Mouse (Mus musculus) heart, adult 18-20 months (tissue): ENCODE results near the gene Ndufaf5. TPM values are rescaled to one million over a fixed set of nuclear protein-coding genes. Genes with fewer than 3 reads are reported as not detected.
"Not testable (repeated sequence)": the region's sequence is repeated elsewhere in the genome, so short reads cannot be mapped to it uniquely, and the experiment has no call there.

Experiments used
- DNase-seq, 2 experiments: peaks; one replicate each; pipeline ENCODE4 v3.0.0; 2021 to 2022; ENCODE audit warnings: mixed read lengths in 1 of 2
- long read RNA-seq, 2 experiments: library from polyadenylated mRNA; stranded (forward); transcript quantifications; one replicate each; pipeline ENCODE4 v2.0.0; 2021
- total RNA-seq, 2 experiments: library from RNA; stranded (reverse); gene quantifications; 2 replicates each; pipeline ENCODE4 v1.2.3; 2021

The Ndufaf5 gene
- 10 to 100 TPM; 34.0 to 36.9 TPM for total RNA-seq
- long read RNA-seq, experiment 1, transcript Ndufaf5-201 (11 exons, 1,166 nt) = major isoform, 18 of 31 reads
- long read RNA-seq, experiment 1, partial matches to known transcripts = 3 of 31 reads
- long read RNA-seq, experiment 1, other reads (novel, unspliced or antisense) = 10 of 31 reads
- long read RNA-seq, experiment 2, transcript Ndufaf5-201 (11 exons, 1,166 nt) = major isoform, 12 of 17 reads
- long read RNA-seq, experiment 2, partial matches to known transcripts = 2 of 17 reads
- long read RNA-seq, experiment 2, other reads (novel, unspliced or antisense) = 3 of 17 reads

- DNase-seq = peak; percentile 97 to 100
Observed at GRCm38 (mm10) chr2:140170127-140170802, at the start of gene Ndufaf5, which contains the start of gene Esf1. TSS of gene Ndufaf5 (plus strand) at chr2:140170649. TSS of gene Esf1 (minus strand) at chr2:140170564.

- DNase-seq = no peak
Observed at GRCm38 (mm10) chr2:140125516-140125915, 44.9 kb upstream of the Ndufaf5 start.

DNA sequence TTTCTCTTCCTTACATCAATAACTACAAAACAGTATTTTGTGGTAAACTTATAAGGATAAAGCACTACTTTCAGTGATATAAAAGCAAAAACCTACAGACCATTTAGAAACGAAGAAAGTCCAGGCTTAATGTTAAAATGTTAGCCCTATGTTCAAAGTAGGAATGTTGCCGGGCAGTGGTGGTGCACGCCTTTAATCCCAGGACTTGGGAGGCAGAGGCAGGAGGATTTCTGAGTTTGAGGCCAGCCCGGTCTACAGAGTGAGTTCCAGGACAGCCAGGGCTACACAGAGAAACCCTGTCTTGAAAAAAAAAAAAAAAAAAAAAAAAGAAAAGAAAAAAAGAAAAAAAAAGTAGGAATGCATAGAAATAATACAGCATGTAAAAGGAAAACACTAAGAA lies 18.7 kb upstream of the Ndufaf5 start, which contains the start of gene Gm17374:
Gene Gm17374 (plus strand): TSS at position 301 of the 400 bp plus-strand sequence.
- DNase-seq = not testable (repeated sequence)

GRCm38 (mm10) chr2:140159186-140159730 lies 11.2 kb upstream of the Ndufaf5 start:
- DNase-seq = peak in 1 of 2 experiments; percentile 34

- DNase-seq = no peak
Observed at GRCm38 (mm10) chr2:140163351-140163854, 7.0 kb upstream of the Ndufaf5 start.

DNA sequence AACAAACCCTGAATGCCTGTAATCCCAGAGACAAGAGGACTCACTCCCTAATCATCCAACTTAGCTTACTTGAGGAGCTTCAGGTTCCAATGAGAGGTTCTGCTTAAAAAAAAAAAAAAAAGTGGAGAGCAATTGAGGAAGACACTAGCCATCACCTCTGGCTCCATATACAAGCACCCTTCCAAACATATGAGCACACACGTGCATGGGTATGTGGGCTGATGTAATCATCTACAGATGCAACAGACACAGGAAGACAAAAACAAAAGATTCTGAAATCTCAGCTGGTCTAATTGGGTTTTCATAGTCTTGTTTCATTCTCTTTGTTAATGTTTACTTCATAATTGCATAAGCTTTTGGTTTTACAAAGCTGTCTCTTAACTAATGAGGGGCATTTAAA lies 1.4 kb upstream of the Ndufaf5 start:
- no peak for DNase-seq

DNA sequence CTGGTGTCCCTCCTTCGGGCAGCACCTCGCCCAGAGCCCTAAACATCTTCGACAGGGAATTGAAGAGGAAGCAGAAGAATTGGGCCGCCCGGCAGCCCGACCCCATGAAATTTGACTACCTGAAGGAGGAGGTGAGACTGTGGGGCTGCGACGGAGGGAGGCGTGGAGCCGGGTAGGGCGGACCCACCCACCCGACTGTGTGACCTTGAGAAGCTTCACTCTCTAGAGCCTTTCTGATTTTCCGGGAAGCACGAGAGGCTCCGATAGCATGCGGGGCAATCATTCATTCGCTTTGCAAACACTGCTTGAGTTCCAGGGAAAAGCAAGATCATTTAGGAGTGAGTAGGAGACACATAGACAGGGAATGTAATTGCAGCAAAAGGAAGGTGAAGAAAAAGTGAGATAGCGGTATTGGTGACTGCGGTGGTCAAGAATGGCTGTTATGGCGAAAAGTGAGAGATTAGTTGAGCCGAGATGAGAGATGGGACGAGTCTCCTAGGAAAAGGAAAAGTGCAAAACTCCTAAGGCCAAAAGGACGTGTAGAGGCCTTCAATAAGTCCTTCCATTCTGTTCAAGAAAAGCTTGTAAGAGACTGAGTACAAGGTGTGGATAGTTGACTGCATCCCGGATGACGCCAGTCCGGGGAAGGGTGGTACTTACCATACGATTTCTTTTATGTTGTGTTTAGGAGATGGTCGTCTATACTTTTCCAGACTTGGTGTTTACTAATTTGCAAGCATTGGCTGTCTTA lies 529 bp downstream of the Ndufaf5 start:
- no peak for DNase-seq

- DNase-seq = not testable (repeated sequence)
Observed at GRCm38 (mm10) chr2:140185685-140186210, 15.3 kb downstream of the Ndufaf5 start.

GRCm38 (mm10) chr2:140200713-140201112 lies 30.3 kb downstream of the Ndufaf5 start:
- DNase-seq = no peak

DNA sequence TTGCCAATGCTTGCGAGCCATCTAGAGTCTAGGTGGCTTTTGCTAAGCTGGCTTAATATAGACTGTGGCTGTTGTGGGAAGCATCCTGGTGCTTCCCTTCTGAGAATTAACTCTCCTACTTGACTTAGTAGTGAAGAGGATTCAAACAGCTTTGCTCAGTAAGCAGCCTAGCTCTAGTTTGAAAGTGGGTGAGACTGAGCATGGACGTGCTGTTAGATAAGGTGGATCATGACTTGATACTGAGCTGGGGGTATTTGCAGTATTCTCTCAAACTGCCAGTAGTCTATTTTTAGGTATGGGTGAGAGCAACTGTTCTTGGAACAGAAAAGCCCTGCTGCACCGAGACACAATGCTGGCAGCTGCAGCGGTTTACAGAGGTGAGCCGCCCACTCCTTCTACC lies 32.1 kb downstream of the Ndufaf5 start:
- peak; percentile 22 to 28 for DNase-seq

DNA sequence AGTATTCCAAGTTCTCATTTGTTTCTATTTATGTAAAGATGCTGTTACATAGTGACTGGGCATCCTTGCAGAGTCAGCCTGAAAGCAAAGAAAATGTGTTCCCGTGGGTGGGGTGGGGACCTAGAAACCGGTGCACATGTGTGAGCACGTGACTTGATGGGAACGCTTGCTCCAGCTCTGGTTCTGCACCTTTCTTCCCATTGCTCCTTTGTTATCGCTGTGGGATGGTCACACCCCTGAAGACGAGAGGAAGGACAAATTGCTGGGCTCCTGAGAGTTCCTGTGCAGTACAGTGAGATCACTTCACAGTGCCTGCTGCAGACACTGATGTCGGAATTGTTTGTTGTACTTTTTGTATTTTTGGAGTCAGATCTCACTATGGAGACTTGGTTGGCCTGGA lies 33.3 kb downstream of the Ndufaf5 start:
- DNase-seq = no peak

- no peak for DNase-seq
Observed at GRCm38 (mm10) chr2:140214519-140215027, 44.1 kb downstream of the Ndufaf5 start.

GRCm38 (mm10) chr2:140215415-140215814 lies 45.0 kb downstream of the Ndufaf5 start:
- no peak for DNase-seq

- no peak for DNase-seq
Observed at GRCm38 (mm10) chr2:140215965-140216364, 45.5 kb downstream of the Ndufaf5 start.

GRCm38 (mm10) chr2:140220325-140220724 lies 49.9 kb downstream of the Ndufaf5 start:
- DNase-seq = no peak

DNA sequence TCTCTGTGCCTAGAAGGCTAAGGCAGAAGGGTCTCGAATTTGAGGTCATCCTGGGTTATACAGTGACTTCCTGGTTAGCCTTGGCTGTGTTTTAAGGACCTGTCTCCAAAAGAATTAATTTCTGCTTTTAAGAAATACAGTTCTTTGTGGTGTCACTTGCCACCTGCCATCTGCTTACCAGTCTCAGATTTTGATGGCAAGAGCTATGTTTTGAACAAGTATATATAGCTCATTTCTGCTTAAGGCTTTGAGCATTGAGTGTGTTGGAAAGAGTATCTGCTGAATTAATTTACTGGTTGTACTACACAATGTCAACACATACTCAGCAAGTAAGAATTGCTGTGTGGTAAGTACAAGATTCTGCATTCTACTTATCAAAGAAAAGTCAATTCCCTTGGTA lies 59.8 kb downstream of the Ndufaf5 start:
- no peak for DNase-seq

- no peak for DNase-seq
Observed at GRCm38 (mm10) chr2:140237245-140237644, 66.8 kb downstream of the Ndufaf5 start.

- DNase-seq = no peak
Observed at GRCm38 (mm10) chr2:140242398-140242797, 71.9 kb downstream of the Ndufaf5 start.

- no peak for DNase-seq
Observed at GRCm38 (mm10) chr2:140243105-140243504, 72.7 kb downstream of the Ndufaf5 start.
